Mouse (Mus musculus) B cell, adult (primary cell): ENCODE measurements around the gene Blzf1. TPM values are rescaled to one million over a fixed set of nuclear protein-coding genes. Genes with fewer than 3 reads are reported as not detected.

ENCODE experiments used
- total RNA-seq: library from RNA; stranded (reverse); gene quantifications from 4 replicates; pipeline ENCODE4 v1.2.4, GENCODE M21; 2023; ENCODE audit not compliant: inconsistent age

The Blzf1 gene
- 17.3 to 23.1 TPM (median 19.7 TPM) in 4 replicates for total RNA-seq

GRCm38 (mm10) chr1:164307124-164307751 is at the start of gene Blzf1:
Gene Blzf1, minus strand, starts transcription at chr1:164307489.

DNA sequence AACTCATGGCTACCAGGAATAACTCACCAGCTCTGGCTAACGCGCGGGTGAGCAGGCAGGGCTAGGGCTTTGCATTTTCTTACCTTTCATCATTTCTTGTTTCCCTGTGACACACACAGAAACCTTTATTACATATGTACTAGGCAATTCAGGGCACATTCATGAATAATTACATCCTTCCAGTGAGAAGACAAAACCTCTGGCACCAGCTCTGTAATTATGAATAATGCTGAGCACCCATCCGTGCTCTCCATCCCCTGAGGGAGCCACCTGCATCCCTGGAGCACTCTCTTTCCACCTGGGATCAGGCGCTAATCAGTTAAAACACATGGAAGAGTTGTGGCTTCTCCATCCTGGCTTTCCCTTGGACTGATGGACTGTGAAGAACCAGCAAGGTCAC is 3.5 kb downstream of the Blzf1 start, which contains the start of gene Nme7:
Gene Nme7 (plus strand): TSS at position 301 of the 400 bp plus-strand sequence.

DNA sequence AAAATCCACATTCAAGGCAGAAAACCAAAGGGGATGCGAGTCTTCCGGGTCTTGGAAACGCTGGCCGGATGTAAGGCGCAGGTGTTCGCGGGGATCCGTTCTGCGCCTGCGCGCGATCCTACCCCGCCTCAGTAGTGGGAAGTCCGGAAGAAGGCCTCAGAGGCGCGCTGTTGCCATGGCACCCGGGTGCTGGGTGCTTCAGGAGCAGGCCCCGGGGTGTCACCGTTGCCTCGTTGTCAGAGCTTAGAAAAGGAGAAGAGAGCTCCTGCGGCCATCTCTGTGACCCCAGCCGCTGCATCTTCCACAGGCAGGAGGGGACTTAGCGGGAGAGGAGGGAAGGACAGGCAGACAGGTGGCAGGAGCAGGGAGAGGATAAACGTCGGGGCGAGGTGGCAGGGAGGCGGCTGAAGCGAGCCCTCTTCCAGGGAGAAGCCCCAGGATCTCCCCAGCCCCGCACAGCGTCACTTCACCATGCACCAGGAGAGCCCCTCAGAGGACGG is 31.8 kb downstream of the Blzf1 start, which contains the start of gene Ccdc181:
Gene Ccdc181 (plus strand): TSS at position 131 of the 500 bp plus-strand sequence.

DNA sequence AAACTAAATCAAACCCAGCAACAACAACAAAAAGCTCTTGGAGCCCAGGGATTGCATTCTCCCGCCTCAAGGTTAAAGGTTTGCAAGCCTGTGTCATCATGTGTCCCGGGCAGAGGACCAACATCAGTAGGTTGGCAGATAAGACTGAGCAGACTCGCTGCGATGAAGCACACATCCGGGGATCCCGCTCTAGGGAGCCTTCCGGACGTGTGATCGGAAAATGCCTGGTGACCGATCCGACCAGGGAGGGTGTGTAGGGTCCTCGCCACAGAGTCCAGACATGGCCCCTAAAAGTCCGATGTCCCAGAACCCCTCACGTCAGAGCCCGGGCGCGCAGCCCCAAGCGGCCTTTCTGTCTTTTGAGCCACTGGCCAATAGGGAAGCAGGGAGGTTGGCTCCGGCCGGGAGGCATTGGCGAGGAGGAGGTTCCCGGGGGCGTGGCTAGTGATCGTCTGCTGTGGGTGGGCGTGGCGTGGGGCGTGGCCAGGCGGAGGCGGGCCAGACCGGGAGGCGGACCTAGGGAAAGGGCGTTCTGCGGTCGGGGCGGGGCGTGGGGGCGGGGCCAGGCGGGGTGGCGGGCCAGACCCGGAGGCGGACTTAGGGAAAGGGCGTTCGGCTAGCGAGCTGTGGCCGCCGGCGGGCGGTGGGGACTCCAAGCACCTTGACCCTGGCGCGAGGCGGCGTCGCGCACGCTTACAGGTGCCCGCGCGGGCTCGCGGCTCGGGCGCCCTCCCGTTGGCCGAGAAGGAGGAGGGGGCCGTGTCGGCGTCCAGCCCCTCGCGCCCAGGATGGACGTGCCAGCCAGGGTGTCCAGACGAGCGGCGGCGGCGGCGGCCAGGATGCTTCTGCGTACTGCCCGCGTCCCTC is 58.6 kb downstream of the Blzf1 start, which contains the start of gene Slc19a2:
Gene Slc19a2 (plus strand): TSS at position 582 of the 867 bp plus-strand sequence.

Other genes with a start within 250 kb of the Blzf1 start
- 536 to 644 TPM (median 601 TPM) in 4 replicates for gene Sell, start 245.5 kb downstream of the Blzf1 start, total RNA-seq
- 1.2 to 1.8 TPM (median 1.6 TPM) in 4 replicates for gene Selp, start 192.2 kb downstream of the Blzf1 start, total RNA-seq
- gene F5, start 155.7 kb downstream of the Blzf1 start, total RNA-seq: 0.48 to 1.0 TPM (median 0.67 TPM) in 4 replicates
- 6.0 to 8.2 TPM (median 6.4 TPM) in 4 replicates for gene Slc19a2, start 58.4 kb downstream of the Blzf1 start, total RNA-seq
- gene Ccdc181, start 31.9 kb downstream of the Blzf1 start, total RNA-seq: 6.2 to 7.9 TPM (median 7.5 TPM) in 4 replicates
- gene Nme7, start 3.4 kb downstream of the Blzf1 start, total RNA-seq: 5.8 to 12.8 TPM (median 8.4 TPM) in 4 replicates
- 16.1 to 28.1 TPM (median 21.4 TPM) in 4 replicates for gene Atp1b1, start 150.9 kb upstream of the Blzf1 start, total RNA-seq